Mouse (Mus musculus) gastrocnemius, adult 2 months (tissue): Measurements from ENCODE around the gene Tmem79. TPM values are rescaled to one million over a fixed set of nuclear protein-coding genes. Genes with fewer than 3 reads are reported as not detected.
"Not testable (repeated sequence)": the region's sequence is repeated elsewhere in the genome, so short reads cannot be mapped to it uniquely, and the experiment has no call there.

ENCODE experiments used
- DNase-seq: peaks from one replicate; pipeline ENCODE4 v3.0.0; 2022
- H3K27ac ChIP-seq: fragments of 200-600 bp; 2 replicates; pipeline ENCODE4 v1.8.1; 2022; ENCODE audit warnings: mild to moderate bottlenecking
- H3K4me3 ChIP-seq: fragments of 200-600 bp; 2 replicates; pipeline ENCODE4 v1.8.1; 2022; ENCODE audit warnings: mild to moderate bottlenecking, moderate library complexity
- CTCF ChIP-seq: fragments of 200-600 bp; IDR thresholded peaks from 2 replicates; pipeline ENCODE4 v1.8.1; 2022; ENCODE audit warnings: antibody characterized with exemption, mild to moderate bottlenecking, moderate library complexity
- intact Hi-C: fragments of 180-260 bp; cut with DNase I; formaldehyde crosslinking; loops from one replicate; pipeline ENCODE4 v1.15.1; 2025
- total RNA-seq, 2 experiments: library from RNA; stranded (reverse); gene quantifications; 2 replicates each; pipeline ENCODE4 v1.2.3; 2021

Gene Tmem79
- total RNA-seq, 2 experiments from 2014 or later = 2.0 to 2.1 TPM

- H3K27ac ChIP-seq = no peak overlapping the region
- TF ChIP-seq CTCF = peak; percentile 58
- peak; percentile 25 for DNase-seq
- H3K4me3 ChIP-seq = no peak overlapping the region
- intact Hi-C loops = no loop called here
These were observed 44.0 kb downstream of the Tmem79 start for GRCm38 (mm10) chr3:88291970-88292369.

GRCm38 (mm10) chr3:88288133-88288713 lies 47.7 kb downstream of the Tmem79 start:
- intact Hi-C loops, H3K4me3 ChIP-seq, DNase-seq, H3K27ac ChIP-seq: not testable (repeated sequence)

GRCm38 (mm10) chr3:88287110-88287509 lies 48.8 kb downstream of the Tmem79 start, which contains the start of gene Gm38392:
TSS of gene Gm38392 (minus strand) at chr3:88287210.
- H3K4me3 ChIP-seq = no peak within 1 kb of the TSS
- TF ChIP-seq CTCF = no peak
- intact Hi-C loops = no loop called here
- DNase-seq = no peak
- no peak within 1 kb of the TSS for H3K27ac ChIP-seq

- intact Hi-C loops, DNase-seq, H3K27ac ChIP-seq, H3K4me3 ChIP-seq: not testable (repeated sequence)
These were observed 50.4 kb downstream of the Tmem79 start for GRCm38 (mm10) chr3:88285565-88285895.

- intact Hi-C loops, DNase-seq, H3K4me3 ChIP-seq, H3K27ac ChIP-seq: not testable (repeated sequence)
These were observed 51.0 kb downstream of the Tmem79 start for GRCm38 (mm10) chr3:88284815-88285564.

GRCm38 (mm10) chr3:88281141-88281916 lies 54.6 kb downstream of the Tmem79 start:
- not testable (repeated sequence) for DNase-seq

GRCm38 (mm10) chr3:88280035-88280434 lies 55.9 kb downstream of the Tmem79 start:
- no peak for TF ChIP-seq CTCF

More at GRCm38 (mm10) chr3:88281141-88281916, 54.6 kb downstream of the Tmem79 start:
- intact Hi-C loops, H3K4me3 ChIP-seq, H3K27ac ChIP-seq: not testable (repeated sequence)

More at GRCm38 (mm10) chr3:88280035-88280434, 55.9 kb downstream of the Tmem79 start:
- DNase-seq = no peak
- no peak overlapping the region for H3K4me3 ChIP-seq
- no peak overlapping the region for H3K27ac ChIP-seq
- intact Hi-C loops = no loop called here

Other genes starting within 250 kb of the Tmem79 start
- gene Mef2d, start 193.8 kb downstream of the Tmem79 start, total RNA-seq = 100 to 1,000 TPM; 173 to 184 TPM
- gene Rhbg, start 81.4 kb downstream of the Tmem79 start, total RNA-seq = not detected
- gene Gm38392, start 48.9 kb downstream of the Tmem79 start, total RNA-seq = under 1 TPM; 0.74 to 0.95 TPM
- 1 to 10 TPM; 5.4 to 7.3 TPM for gene Tsacc, start 39.1 kb downstream of the Tmem79 start, total RNA-seq
- gene Cct3, start 39.0 kb downstream of the Tmem79 start, total RNA-seq = 100 to 1,000 TPM in 1 of 2 experiments, 10 to 100 TPM in 1; 96.7 to 119 TPM
- 10 to 100 TPM; 39.0 to 39.8 TPM for gene Glmp, start 11.1 kb downstream of the Tmem79 start, total RNA-seq
- gene Smg5, start 112 bp upstream of the Tmem79 start, total RNA-seq = 10 to 100 TPM; 38.1 to 48.2 TPM
- gene Paqr6, start 28.4 kb upstream of the Tmem79 start, total RNA-seq = under 1 TPM; 0.15 to 0.56 TPM
- not detected for gene Bglap3, start 36.6 kb upstream of the Tmem79 start, total RNA-seq
- not detected for gene Bglap2, start 42.6 kb upstream of the Tmem79 start, total RNA-seq
- not detected for gene Bglap, start 48.3 kb upstream of the Tmem79 start, total RNA-seq
- gene Pmf1, start 74.2 kb upstream of the Tmem79 start, total RNA-seq = 10 to 100 TPM; 16.2 to 19.7 TPM
- 10 to 100 TPM; 16.1 to 18.5 TPM for gene Slc25a44, start 89.0 kb upstream of the Tmem79 start, total RNA-seq
- 1 to 10 TPM; 1.2 to 1.8 TPM for gene Sema4a, start 125.0 kb upstream of the Tmem79 start, total RNA-seq
- 10 to 100 TPM; 67.5 to 82.5 TPM for gene Lmna, start 173.8 kb upstream of the Tmem79 start, total RNA-seq
- under 1 TPM; 0.15 to 0.20 TPM for gene Mex3a, start 196.2 kb upstream of the Tmem79 start, total RNA-seq
- not detected for gene Rab25, start 212.2 kb upstream of the Tmem79 start, total RNA-seq
- gene Lamtor2, start 216.9 kb upstream of the Tmem79 start, total RNA-seq = 100 to 1,000 TPM in 1 of 2 experiments, 10 to 100 TPM in 1; 70.9 to 104 TPM
- 10 to 100 TPM; 78.2 to 90.2 TPM for gene Ubqln4, start 217.6 kb upstream of the Tmem79 start, total RNA-seq
- 10 to 100 TPM; 41.1 to 54.8 TPM for gene Ssr2, start 239.7 kb upstream of the Tmem79 start, total RNA-seq